Mouse (Mus musculus) heart, adult 9 months (tissue): ENCODE results near the gene Retreg3.

Experiments used
- DNase-seq, 2 experiments: peaks; one replicate each; pipeline ENCODE4 v3.0.0; 2022; ENCODE audit warnings: low spot score in 2 of 2

Retreg3 gene

DNA sequence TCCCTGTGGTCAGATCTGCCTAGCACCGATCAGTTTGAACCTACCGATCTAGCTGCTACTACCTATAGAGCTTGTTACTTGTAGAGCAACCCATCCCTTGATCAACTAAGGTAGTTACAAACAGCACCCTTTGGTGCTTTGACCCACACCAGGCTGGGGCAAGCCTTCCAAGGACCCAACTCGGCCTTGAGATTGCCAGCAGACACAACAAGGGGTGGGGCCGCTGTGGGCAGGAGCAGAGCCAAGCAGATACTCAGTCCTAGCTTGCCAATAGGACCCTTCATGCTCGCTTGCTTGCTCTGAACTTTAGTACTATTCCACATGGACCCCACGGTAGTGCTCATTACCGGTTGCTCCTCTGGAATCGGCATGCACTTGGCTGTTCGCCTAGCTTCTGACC is 41.6 kb downstream of the Retreg3 start, which contains the start of gene Hsd17b1:
Gene Hsd17b1, plus strand, starts transcription at position 291 of the 400 bp plus-strand sequence.
- no peak for DNase-seq

DNA sequence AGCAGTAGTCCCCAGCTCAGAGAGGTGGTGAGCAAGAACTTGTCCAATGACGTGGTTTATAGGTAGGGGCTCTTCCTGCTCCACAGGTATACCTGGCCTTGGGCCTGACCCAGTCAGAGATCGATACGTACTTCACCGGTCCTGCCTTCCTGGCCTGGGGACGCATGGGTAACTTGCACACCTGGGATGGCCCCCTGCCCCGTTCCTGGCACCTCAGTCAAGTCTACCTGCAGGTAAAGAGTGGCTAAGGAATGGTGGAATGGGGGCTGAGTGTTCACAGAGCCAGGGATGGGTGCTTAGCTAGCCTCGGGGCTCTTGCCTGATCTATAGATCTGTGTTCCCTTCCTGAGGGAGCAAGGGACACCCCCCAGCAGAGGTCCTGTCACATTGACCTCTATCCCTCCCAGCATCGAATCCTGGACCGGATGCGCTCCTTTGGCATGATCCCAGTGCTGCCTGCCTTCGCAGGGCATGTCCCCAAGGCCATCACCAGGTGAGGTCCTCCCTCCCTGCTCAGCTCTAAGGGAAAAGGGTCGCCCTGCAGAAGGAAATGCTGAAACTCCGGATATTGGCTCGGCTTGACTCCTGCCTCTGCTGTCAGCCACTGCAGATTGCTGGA is 47.8 kb downstream of the Retreg3 start:
- no peak for DNase-seq

DNA sequence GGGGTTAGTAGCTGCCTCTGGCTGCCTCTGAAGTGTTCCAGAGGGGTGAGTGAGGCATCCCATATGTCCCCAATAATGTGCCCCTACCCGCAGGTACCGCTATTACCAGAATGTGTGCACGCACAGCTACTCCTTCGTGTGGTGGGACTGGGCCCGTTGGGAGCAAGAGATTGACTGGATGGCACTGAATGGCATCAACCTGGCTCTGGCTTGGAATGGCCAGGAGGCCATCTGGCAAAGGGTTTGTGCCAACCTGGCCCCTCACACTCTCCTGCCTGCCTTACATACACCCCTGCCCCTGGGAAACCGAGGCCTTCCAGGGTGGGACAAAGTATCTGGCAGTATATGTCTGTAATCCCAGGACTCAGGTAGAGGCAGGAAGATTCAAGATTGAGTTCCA is 48.7 kb downstream of the Retreg3 start:
- DNase-seq = no peak

DNA sequence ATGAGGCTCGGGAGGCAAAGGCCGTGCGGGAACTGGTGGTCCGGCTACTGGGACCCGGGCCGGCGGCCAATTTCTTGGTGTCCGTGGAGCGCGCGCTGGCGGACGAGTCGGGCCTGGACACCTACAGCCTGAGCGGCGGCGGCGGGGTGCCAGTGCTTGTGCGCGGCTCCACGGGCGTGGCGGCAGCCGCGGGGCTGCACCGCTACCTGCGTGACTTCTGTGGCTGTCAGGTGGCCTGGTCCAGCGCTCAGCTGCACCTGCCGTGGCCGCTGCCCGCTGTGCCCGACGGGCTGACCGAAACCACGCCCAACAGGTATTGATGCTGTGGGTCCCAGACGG is 49.5 kb downstream of the Retreg3 start:
- no peak for DNase-seq

DNA sequence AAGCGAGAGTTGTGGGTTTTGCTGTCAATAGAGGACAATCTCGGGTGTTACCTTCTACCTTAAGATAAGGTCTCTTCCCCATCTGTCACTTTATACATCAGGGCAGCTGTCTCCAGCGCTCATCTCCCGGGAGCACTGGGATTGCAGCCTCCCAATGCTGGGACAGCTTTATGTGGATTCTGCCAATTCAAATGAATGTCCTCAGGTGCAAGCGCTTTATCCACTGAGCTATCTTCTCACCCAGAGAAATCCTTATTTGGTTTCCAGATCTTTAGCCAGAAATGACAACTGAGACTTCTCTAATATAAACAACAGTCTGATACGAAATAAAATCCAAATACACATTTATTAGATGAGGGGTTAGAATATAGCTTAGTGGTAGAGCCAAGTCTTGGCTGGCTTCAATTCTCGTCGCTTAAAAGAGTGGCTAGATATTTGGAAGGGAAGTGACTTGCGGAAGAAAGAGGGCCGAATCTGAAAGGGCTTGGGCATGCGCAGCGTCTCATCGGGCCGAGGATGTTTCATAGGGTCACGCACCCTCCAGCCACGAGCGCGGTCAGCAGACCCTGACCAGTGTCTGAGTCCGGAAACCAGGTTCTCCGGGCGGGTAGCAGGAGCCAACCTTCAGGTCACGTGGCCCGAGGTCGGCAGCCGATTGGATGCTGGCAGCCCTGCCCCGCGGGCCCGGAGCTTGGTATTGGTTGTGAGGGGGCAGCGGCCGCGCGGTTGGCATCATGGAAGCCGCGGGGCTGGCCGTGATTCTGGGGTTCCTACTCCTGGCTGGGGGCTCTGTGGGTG is 50.1 kb downstream of the Retreg3 start, which contains the start of gene Naglu:
Gene Naglu, plus strand, starts transcription at position 622 of the 798 bp plus-strand sequence.
- DNase-seq = peak; percentile 96 to 98

DNA sequence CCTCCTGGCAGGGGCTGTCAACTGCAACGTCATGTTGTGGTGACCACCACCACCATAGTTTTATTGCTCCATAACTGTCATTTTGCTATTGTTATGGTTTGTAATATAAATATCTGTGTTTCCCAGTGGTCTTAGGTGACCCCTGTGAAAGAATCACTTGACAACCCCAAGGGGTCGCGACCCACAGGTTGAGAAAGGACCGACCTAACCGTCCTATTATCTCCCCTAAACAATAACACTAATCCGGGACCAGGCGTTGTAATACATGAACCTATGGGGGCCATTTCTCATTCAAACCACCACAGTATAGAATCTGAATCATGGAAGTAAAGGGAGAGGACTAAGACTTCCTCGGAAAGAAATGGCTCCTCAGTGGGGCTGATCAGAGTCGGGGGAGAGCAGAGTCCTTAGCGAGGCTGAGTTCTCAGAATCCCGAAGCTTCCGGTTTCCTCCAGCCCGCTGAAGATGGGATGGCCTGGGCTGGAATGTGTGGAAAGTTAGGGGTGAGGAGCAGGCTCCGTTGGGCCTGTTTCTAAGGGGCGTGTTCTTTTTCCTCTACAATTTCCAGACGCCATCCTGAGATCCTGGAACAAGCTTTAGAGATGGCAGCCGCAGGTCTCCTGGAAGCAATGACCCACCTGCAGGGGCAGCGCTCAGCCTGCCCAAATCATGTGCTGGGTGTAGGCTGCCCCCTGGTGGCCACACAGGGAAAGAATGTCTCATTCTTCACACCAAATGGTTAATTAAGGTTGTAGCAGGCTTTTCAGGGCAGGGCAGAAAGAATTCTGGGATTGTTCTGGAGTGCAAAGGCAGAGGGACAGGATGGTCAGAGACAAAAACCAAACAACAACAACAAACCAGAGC is 52.9 kb downstream of the Retreg3 start:
- peak; percentile 72 to 83 for DNase-seq

DNA sequence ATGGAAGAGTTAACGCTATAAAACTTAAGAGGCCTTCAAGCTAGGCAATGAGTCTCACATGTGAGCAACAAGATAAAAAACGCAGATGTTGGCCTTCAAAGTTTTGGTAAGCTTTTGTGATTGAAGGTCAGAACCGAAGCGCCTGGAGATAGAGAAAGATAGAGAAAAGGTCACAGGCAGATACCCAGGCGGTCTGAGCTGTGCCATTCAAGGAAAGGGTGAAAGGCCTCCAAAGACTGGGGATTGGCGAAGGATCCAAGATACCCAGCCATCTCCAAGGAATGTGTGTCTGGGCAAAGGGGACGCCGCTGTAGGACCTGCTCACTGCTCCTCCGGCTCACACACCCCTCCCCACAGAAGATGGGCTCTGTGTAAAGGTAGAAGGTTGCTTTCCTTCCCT is 54.7 kb downstream of the Retreg3 start:
- no peak for DNase-seq

DNA sequence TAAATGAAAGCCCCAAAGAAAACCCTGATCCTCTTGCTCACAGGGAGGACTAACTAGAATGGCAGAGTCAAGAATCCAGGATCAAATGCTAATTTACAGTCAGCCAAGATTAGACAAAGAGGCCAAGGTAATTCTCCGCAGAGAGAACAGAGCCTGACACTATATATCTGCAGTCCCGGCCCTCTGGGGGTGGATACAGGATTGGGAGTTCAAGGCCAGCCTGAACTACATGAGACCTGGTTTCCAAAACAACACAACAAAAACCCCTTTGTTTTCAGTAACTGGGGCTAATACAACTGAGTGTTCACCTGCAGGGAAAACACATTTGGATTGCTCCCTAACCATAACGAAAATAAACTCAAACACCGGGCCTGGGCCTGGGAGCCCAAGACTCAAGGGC is 55.2 kb downstream of the Retreg3 start:
- no peak for DNase-seq

DNA sequence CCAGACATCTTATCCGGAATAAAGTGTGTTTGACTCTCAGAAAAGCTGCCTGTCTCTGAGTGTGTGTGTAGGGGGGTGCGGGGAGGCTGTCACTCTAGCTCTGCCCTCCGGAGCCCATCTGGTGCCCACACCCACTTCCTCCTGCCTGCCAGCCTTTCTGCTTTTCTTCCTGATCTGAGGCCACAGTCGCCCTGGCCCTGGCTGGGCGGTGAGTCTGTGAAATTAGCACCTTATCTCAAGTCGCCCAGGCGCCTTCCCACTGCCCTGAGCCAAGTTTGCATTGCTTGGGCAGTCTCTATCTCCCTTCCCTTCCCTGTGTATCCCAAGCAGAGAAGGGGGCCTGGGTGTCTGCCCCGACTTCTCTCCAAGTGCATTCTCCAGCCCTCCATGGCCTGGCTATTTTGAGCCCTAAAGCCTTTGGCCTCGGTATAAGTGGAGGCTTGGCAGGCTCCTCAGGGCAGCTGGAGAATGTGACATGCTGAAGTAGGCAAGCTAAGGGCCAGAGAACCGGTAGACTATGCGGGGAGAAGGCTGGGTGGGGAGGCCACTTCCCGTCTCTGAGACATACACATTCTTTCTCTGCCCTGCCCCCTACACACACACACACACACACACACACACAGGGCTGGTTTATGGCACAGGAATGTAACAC is 55.9 kb downstream of the Retreg3 start:
- peak; percentile 87 to 90 for DNase-seq

DNA sequence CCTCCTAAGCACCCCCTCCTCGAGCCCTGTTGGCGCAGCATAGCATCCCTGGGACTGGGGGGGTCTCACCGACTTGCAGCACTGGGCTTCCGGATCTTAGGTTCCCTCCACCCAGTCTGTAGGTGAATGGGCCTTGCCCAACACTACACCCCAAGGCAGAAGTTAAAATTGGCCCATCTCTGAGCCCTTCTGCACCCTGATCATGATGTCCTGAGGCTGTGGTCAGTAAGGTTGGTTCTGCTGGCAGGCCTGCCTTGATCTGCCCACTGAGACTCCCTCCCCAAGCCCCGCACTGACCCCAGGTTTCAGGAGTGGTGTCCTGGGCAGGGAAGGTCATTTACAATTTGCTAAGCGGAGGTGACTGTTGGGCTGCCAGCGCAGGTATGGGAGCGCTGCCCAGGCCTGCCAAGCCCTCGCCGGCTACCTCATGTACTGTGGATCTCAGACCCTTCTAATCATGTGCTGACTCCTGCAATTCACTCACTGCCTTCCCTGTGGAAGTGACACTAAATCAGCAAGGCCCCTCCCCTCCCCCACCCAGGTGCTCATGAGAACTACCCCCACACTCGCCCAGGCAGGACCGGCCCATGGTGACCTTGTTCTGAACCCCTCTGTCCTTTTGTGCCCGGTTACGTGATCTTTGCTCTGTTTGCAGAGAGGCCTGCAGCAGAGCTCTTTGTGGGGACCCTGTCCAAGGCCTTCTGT is 56.6 kb downstream of the Retreg3 start:
- no peak for DNase-seq

DNA sequence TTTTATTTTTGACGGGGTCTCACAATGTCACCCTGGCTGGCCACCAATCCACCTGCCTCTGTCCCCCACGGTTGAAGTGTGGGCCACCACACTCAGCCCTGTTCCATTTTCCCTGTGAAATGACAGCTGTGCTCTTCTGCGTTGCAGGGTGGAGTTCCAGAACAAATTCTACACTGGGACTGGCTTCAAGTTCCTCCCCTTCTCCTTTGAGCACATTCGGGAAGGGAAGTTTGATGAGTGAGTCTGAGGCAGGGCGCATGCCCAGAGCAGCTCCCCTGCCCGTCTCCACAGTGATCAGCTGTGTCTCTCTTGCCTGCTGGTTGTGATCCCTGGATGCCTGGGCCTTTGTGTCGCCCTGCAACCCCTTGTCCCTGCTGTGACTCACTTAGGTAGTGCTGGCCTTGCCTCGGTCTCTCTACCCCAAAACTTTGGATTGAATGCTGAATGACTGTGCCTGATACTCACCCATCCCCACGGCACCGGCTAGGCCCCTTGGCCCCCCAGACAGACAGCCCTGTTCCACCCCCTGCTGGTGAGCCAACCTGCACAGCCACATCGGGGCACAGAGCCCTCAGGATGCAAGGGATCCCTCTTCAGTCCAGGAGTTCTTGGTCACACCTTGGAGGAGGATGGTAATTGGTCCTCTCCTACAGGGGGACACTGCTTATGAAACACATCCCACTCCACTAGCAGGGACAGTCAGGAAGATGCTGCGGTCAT is 57.4 kb downstream of the Retreg3 start:
- DNase-seq = peak; percentile 84 to 87

DNA sequence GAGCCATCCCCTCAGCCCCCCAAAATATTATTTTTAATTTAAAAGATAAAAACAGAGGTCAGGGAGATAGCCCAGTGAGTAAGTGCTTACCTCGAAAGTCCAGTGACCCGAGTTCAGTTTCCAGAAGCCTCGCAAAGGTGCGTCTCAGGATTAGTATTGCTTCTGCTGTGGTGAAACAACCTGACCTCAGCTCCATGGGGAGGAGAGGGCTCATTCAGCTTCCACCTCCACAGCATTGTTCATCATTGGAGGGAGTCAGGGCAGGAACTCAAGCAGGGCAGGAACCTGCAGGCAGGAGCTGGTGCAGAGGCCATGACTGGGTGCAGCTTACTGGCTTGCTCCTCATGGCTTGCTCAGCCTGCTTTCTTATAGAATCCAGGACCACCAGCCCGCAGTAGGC is 58.6 kb downstream of the Retreg3 start:
- no peak for DNase-seq

DNA sequence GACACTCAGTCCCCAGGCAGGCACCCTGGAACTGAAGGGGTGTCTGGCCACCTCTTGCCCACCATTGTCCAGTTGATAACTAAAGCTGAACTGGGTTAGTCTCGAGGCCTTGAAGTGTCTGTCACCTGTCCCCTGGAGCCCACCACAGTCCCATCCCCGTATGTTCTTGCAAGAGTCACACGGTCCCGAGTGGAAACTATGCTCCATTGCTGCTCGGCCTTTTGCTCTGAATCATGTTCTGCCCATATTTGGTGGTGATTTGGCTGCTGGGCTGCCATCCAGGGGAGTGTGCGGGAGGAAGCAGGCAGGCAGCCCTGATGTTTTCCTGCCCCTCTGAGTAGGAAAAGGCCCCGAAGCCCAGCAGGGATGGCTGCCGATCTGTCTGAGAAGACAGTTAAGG is 59.6 kb downstream of the Retreg3 start:
- peak; percentile 82 to 87 for DNase-seq

DNA sequence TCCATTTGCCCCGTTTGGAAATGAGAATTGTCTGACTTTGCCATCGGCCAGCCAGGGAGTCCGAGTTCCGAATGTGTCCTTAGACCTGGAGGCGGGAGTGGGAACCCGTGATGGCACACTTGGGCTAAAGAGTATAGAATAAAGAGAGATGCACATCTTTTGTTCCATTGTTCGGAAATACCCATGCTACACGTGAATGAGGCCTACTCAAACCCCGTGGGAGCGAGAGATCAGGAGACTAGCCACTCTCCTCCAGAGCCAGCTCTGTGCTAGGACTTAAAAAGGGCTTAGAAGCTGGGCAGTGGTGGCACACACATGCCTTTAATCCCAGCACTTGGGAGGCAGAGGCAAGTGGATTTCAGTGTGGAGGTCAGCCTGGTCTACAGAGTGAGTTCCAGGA is 60.2 kb downstream of the Retreg3 start:
- DNase-seq = no peak

DNA sequence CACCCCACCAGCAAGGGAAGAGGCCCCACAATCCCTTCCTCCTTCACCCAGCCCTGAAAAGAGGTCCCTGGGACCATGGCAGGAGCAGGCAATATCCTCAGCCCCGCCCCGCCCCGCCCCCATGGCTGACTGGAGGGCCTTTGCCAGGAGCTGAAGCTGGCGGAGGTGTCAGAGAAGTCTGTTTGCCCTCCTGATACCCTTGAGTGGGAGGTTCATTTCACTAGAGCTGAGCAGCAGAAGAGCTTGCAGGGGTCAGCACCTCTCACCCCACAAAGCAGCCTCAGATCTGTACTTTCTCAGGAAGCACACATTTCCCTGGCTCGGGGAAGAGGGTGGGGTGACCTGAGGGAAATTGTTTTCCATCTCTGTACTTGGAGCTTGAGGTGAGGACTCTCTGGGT is 61.0 kb downstream of the Retreg3 start:
- peak; percentile 70 to 85 for DNase-seq

DNA sequence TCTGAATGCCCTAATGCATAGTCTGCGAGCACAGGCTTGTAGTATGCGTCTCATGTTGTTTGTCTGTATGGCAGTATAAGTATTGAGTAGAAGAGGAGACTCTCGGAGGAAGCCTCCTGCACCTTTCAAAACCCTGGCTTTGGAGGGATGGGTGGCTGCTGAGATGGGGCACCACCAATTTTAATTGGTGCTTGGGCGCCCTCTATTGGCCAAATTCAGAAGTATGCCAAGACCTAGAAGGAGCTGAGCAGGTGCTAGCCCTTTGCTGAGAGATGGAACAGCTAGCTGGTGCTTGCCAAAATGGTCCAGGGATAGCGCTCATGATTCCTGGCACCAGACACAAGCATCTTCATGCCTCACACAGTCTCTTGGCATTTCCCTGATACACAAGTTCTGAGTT is 61.8 kb downstream of the Retreg3 start:
- peak; percentile 79 to 87 for DNase-seq

DNA sequence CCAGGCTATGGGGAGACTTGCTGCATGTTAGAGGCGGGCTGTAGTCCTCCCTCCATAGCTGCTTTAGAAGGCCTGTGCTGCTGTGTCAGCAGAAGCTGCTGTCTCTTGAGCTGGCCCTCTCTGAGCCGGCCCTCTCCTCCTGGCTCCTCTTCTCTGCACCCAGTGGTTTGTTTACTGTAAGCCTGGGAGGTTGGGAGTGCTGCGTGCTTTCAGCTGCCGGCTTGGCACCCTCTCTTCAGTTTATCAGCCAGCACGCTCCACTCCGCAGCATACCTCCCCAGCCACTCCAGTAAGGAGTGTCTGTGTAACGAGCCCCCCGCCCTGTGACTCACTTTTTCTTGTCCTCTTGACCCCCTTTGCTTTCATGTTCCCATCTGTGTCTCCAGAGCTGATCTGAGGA is 62.8 kb downstream of the Retreg3 start:
- DNase-seq = peak; percentile 61 to 69

DNA sequence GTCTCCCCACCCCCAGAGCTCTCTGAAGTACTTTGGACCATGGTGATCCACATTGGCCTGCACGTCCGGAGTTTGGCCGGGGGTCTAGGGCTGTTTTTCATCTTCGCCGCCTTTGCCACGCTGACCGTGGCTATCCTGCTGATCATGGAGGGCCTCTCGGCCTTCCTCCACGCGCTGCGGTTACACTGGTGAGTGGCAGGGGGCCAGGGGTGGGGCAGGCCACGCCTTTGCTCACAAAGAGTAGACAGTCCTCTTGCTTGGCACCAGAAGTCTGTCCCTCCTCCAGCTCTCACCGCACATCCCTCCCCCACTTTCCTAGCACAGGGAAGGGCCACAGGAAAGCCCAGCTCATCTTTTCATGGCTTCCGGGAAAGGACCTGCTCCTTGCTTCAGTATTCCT is 64.3 kb downstream of the Retreg3 start:
- no peak for DNase-seq

DNA sequence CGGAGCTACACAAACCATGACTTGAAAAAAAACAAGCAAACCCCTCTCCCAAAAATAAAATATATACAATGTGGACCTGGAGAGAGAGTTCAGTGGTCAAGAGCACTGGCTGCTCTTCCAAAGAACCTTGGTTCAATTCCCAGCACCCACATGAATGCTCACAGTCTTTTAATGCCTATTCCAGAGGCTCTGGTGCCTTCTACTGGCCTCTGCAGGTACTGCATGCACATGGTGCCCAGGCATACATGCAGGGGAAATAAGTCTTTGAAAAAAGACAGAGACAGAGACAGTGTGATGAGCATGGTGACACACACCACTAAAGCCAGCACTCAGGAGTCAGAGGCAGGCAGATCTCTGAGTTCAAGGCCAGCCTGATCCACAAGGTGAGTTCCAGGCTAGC is 65.7 kb downstream of the Retreg3 start:
- DNase-seq = no peak

DNA sequence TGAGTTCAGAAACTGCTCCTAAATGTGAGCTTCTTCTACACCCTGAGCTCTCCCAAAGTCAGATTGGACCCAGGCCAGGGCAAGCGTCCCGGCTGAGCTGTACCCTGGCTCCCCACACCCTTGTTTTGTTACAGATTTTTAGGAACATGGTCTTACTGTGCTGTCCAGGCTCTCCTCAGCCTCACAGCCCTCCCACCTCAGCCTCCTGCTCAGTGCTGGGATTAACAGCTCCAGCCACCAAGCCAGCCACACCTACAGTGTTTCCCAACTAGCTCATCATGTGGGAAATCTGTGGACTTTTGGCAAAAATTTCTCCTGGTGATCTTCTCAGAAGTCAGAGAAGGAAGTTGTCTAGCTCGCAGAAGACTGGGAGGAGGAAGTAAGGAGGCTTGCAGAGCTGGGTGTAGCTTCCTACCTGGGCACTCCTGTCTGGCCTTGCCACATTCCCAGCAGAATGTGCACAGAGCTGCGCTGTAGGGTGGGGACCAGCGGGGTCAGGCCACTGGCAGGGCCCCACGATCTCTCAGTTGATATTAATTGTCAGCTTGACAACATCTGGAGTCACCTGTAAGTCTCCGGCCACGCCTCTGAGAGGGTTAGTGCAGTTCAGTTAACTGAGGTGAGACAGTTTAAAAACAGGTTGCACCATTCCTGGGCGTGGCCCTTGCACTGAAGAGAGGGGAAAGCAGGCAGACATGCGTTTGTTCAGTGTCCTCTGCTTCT is 66.8 kb downstream of the Retreg3 start:
- peak; percentile 47 to 59 for DNase-seq
